Mouse (Mus musculus): ENCODE data around the gene Gucd1.
"Not testable (repeated sequence)": the region's sequence is repeated elsewhere in the genome, so short reads cannot be mapped to it uniquely, and the experiment has no call there.

Gucd1 gene

GRCm38 (mm10) chr10:75475139-75475850 is 42.5 kb downstream of the Gucd1 start:
- not testable (repeated sequence) for DNase-seq (ENCODE audit: extremely low spot score, low read depth, low spot score)

- no peak for DNase-seq (ENCODE audit: extremely low spot score, low read depth, low spot score)
Observed at GRCm38 (mm10) chr10:75474571-75474970, 43.2 kb downstream of the Gucd1 start.

GRCm38 (mm10) chr10:75473411-75473810 is 44.4 kb downstream of the Gucd1 start:
- DNase-seq (ENCODE audit: extremely low spot score, low read depth, low spot score) = no peak

DNA sequence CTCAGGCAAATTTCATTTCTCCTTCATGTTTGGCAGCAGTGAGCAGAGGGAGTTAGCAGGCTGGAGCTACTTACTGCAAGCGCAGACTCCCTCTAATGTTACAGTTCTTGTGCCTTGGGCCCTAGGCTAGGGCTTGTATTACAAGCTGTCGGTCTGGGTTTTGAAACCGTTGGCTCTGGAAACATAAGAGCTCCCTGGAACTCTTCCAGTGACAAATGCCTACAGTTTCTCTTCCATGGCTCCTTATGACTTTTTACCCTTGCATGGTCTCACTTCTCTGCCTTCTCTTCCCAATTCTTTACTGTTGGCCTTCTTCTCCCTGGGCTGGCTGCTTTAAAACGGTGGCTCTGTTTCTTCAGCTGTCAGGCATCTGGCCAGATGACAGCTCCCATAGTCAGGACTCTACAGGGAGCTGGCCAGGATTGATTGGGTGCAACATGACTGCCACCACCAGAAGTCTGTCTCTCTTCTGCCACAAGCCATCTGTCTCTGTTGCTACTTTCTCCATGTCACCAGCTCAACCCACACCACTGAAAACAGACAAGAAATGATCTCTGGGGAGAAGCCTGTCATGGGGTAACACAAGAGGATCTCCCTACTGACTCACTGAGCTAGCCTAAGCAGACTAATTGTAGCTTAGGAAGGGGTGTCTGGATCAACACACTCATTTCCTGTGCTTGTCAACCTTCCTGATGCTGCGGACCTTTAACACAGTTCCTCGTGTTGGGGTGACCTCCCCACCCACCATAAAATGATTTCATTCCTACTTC is 51.8 kb downstream of the Gucd1 start:
- DNase-seq (ENCODE audit: extremely low spot score, low read depth, low spot score) = no peak

GRCm38 (mm10) chr10:75462728-75463127 is 55.0 kb downstream of the Gucd1 start:
- DNase-seq (ENCODE audit: extremely low spot score, low read depth, low spot score) = no peak

DNA sequence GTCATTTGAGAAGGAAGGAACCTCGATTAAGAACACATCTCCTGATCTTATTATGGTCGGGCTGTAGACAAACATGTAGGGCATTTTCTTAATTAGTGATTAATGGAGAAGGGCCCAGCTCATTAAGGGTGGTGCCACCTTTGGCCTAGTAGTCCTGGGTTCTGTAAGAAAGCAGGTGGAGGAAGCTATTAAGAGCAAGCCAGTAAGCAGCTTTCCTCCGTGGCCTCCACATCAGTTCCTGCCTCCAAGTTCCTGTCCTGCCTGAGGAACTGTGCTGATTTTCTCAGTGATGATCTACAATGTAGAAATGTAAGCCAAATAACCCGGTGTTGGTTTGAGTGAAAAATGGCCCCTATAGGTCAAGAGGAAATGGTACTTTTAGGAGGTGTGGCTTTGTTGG is 59.4 kb downstream of the Gucd1 start:
- no peak for DNase-seq (ENCODE audit: extremely low spot score, low read depth, low spot score)

DNA sequence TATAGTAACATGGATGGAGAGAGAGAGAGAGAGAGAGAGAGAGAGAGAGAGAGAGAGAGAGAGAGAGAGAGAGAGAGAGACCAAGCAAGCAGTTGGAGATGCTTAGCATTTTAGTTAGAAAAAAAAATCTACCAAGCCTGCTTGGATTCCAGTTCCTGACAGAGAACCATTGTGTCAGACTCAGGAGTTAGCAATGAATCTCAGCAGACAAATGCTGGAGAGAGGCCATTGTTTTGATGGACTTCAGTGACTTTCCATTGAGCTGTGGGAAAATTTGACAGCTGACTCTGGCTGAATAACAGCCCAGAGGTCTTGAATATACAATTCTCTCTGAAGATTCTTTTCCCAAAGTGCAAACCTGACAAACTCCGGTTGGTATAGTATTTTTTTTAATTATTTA is 59.9 kb downstream of the Gucd1 start:
- no peak for DNase-seq (ENCODE audit: extremely low spot score, low read depth, low spot score)

DNA sequence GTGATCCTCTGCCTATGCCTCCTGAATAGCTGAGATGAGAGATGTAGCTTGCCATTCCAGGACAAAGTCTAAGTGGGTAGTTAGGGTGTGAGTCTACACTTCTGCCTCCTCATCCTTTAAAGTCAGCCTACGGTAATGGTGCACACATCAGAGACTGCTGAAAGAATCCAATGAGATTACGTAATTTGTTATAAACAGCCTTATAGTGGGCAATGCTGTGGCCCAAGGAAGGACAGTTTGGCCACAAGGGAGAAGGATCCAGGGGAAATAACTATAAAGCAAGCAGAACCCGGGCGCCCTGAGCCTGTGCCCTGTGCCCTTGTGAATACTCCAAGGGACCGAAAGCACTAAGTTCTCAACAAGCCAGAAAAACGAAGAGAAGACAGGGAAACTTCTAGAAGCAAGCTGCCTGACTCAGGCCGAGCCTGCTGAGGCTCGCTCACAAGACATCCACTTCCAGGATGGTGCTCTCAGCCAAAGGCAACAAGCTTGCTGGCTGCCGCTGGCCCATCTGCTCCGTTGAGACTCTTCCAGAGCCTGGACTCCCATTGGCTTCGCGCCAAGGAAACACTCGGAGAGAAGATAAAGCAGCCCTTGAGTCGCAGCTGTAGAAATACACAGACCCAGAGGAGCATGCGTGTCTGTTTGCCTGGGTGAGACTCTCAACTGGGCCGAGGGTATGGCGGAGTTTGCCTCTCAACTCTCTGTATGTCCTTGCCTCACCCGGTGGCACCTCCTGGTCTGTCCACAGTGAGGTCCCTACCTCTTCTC is 61.5 kb downstream of the Gucd1 start:
- not testable (repeated sequence) for DNase-seq (ENCODE audit: extremely low spot score, low read depth, low spot score)

GRCm38 (mm10) chr10:75451036-75451786 is 66.6 kb downstream of the Gucd1 start:
- no peak for DNase-seq (ENCODE audit: extremely low spot score, low read depth, low spot score)

GRCm38 (mm10) chr10:75450331-75450730 is 67.4 kb downstream of the Gucd1 start:
- DNase-seq (ENCODE audit: extremely low spot score, low read depth, low spot score) = no peak

DNA sequence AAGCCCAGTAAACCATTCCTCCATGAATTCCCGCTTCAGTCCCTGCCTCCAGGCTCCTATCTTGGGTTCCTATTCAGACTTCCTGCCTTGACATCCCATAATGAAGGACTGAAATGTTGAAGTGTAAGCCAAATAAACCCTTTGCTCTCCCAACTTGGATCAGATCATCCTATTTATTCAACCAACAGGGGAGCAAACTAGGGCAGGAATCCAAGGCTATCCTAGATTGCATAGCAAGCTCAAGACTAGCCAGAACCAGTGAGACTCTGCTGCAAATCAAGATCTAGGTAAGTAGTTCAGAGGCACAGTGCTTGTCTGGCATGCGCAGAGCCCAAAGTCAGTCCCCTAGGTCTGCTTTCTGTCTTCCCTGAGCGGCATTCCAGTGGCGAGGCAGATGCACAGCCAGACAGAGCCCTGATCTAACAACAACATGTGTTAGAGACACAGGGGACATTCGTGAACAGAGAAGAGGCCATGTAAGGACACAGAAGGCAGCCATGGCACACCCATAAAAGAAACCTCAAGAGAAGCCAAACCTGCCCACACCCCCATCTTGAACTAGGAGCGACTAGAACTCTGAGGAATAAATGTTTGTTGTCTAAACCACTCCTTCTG is 68.9 kb downstream of the Gucd1 start:
- DNase-seq (ENCODE audit: extremely low spot score, low read depth, low spot score) = no peak

DNA sequence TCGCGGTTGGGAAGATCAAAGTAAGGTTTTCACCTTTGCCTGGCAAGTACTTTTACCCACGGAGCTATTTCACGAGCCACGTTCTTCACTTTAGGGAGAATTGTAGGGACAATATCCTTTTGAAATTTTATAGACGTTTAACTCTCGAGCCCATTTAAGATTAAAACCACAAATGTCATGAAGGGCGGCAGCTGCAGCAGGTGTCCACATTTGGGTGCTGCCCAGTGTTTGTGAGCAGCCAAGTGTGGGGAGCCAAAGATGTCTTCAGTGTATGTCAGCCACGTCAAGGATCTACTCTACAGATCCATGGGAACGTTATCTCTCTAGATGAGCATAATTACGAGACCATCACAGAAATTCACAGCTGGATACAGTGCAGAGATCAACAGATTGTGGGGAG is 70.3 kb downstream of the Gucd1 start:
- DNase-seq (ENCODE audit: extremely low spot score, low read depth, low spot score) = no peak

GRCm38 (mm10) chr10:75446501-75447083 is 71.2 kb downstream of the Gucd1 start:
- no peak for DNase-seq (ENCODE audit: extremely low spot score, low read depth, low spot score)

DNA sequence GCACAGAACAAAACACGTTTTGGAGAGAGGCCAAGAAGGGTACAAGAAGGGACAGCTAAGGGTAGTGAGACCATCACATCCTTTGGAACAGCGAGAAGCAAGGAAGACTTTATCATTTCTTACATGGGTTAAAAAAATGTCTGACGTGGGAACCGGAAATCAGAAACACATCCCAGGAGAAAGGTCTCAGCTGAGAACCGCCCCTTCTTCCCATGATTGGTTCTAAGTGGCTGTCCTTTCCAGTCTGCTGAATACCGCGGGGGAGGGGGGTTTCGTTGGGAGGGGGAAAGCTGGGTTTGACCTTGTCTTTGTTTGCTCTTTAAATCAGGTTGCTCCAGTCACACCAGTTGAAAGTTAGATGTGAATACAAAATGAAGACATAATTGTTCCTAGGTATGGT is 72.7 kb downstream of the Gucd1 start:
- DNase-seq (ENCODE audit: extremely low spot score, low read depth, low spot score) = no peak

- no peak for DNase-seq (ENCODE audit: extremely low spot score, low read depth, low spot score)
Observed at GRCm38 (mm10) chr10:75444111-75444826, 73.5 kb downstream of the Gucd1 start.

- DNase-seq (ENCODE audit: extremely low spot score, low read depth, low spot score) = no peak
Observed at GRCm38 (mm10) chr10:75443017-75443416, 74.8 kb downstream of the Gucd1 start.

DNA sequence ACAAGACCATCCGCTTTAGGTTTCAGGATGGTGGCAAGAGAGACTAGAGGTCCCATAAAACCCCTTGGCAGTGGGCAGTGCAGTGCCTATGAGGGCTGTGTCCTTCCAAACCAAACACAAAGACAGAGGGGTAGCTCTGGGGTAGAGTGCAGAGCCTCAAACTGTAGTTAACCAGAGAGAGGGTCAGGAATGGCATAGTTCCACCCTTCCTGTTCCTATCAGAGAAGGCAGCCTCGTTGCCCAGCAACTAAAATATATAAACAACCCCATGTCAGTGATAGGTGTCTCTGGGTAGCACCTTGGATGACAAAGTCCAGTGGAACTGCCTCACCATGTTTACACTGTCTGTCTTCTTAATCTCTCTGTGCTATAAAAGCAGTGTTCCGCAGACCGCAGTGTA is 76.0 kb downstream of the Gucd1 start:
- DNase-seq (ENCODE audit: extremely low spot score, low read depth, low spot score) = no peak

DNA sequence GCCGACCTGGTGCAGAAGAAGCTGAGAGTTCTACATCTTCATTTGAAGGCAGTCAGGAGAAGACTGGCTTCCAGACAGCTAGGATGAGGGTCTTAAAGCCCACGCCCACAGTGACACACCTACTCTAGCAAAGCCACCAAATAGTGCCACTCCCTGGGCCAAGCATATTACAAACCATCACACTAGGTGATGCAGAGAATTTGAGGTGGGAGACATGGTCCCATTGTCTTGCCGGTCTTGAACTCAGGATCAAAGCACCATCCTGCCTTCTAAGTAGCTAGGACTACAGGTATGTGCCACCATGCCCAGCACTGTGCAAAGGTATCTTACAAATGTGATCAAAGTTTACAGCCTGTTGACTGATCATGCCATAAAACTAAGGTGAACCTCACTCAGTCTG is 77.0 kb downstream of the Gucd1 start:
- no peak for DNase-seq (ENCODE audit: extremely low spot score, low read depth, low spot score)

- DNase-seq (ENCODE audit: extremely low spot score, low read depth, low spot score) = peak; percentile 24
Observed at GRCm38 (mm10) chr10:75439211-75439811, 78.5 kb downstream of the Gucd1 start.

All from hindlimb bud, embryonic 11.5 days (tissue).